Mouse (Mus musculus) cerebellum, adult 8-10 months (tissue): ENCODE measurements at regions not wholly inside any gene's neighbourhood (a gene's known extent, or its start where the extent isn't known, plus 50 kb on each side); places are given as distances from the start of the nearest gene placed in this dataset.

Experiments
- DNase-seq: peaks from one replicate; pipeline ENCODE4 v3.0.0; 2022

- no peak for DNase-seq
Observed at GRCm38 (mm10) chr13:25857096-25857495, 586.8 kb upstream of the Nrsn1 start.

- no peak for DNase-seq
Observed at GRCm38 (mm10) chr13:25856549-25856948, 586.2 kb upstream of the Nrsn1 start.

- no peak for DNase-seq
Observed at GRCm38 (mm10) chr13:25848156-25848555, 577.9 kb upstream of the Nrsn1 start.

- DNase-seq = no peak
Observed at GRCm38 (mm10) chr13:25838237-25838636, 567.9 kb upstream of the Nrsn1 start.

- no peak for DNase-seq
Observed at GRCm38 (mm10) chr13:25829146-25829924, 559.0 kb upstream of the Nrsn1 start.

- DNase-seq = no peak
Observed at GRCm38 (mm10) chr13:25808564-25809253, 538.4 kb upstream of the Nrsn1 start.

- DNase-seq = no peak
Observed at GRCm38 (mm10) chr13:25793216-25793803, 523.0 kb upstream of the Nrsn1 start.

- peak; percentile 2 for DNase-seq
Observed at GRCm38 (mm10) chr13:25781161-25781560, 510.9 kb upstream of the Nrsn1 start.

- no peak for DNase-seq
Observed at GRCm38 (mm10) chr13:25777706-25778105, 507.4 kb upstream of the Nrsn1 start.

- DNase-seq = no peak
Observed at GRCm38 (mm10) chr13:25774586-25775182, 504.4 kb upstream of the Nrsn1 start.

GRCm38 (mm10) chr13:25754515-25755105 lies 484.3 kb upstream of the Nrsn1 start:
- no peak for DNase-seq

GRCm38 (mm10) chr13:25751409-25751777 lies 481.1 kb upstream of the Nrsn1 start:
- DNase-seq = no peak

GRCm38 (mm10) chr13:25750460-25751408 lies 480.4 kb upstream of the Nrsn1 start:
- no peak for DNase-seq

- DNase-seq = no peak
Observed at GRCm38 (mm10) chr13:25738601-25739000, 468.3 kb upstream of the Nrsn1 start.

GRCm38 (mm10) chr13:25729327-25729892 lies 459.1 kb upstream of the Nrsn1 start:
- DNase-seq = no peak

GRCm38 (mm10) chr13:25727504-25728095 lies 457.3 kb upstream of the Nrsn1 start:
- DNase-seq = no peak

GRCm38 (mm10) chr13:25722595-25723525 lies 452.6 kb upstream of the Nrsn1 start:
- no peak for DNase-seq

- no peak for DNase-seq
Observed at GRCm38 (mm10) chr13:25700965-25701364, 430.7 kb upstream of the Nrsn1 start.

- no peak for DNase-seq
Observed at GRCm38 (mm10) chr13:25695956-25696355, 425.7 kb upstream of the Nrsn1 start.

GRCm38 (mm10) chr13:25695017-25695604 lies 424.8 kb upstream of the Nrsn1 start:
- DNase-seq = no peak
